Mouse (Mus musculus): ENCODE results near the gene Trmu.

- no peak for TF ChIP-seq CTCF (IDR thresholded peaks at IDR 0.05; ENCODE audit: insufficient read depth, low read depth, low read length)
- no peak for TF ChIP-seq POLR2A (IDR thresholded peaks at IDR 0.05; ENCODE audit: insufficient read depth, low read depth, low read length)
Observed at GRCm38 (mm10) chr15:85889235-85889634, 10.1 kb downstream of the Trmu start.
